Mouse (Mus musculus) midbrain, embryonic 11.5 days (tissue): ENCODE data around the gene Xk. TPM values are rescaled to one million over a fixed set of nuclear protein-coding genes. Genes with fewer than 3 reads are reported as not detected.

Experiments used
- polyA plus RNA-seq: library from polyadenylated mRNA; unstranded; fragments of >200 nt; fragmentation: Nextera tagmentation; extraction: Ambion mirVana; gene quantifications from 2 replicates; pipeline ENCODE4 v1.2.1, GENCODE M21; 2014

The Xk gene
- polyA plus RNA-seq, 1 experiment from 2014 or later = 2.9 TPM

Other genes starting within 250 kb of the Xk start
- gene Fthl17e, start 239.3 kb upstream of the Xk start, polyA plus RNA-seq = not detected in 2 replicates
- gene Fthl17f, start 209.7 kb upstream of the Xk start, polyA plus RNA-seq = not detected in 2 replicates
- gene 4930402K13Rik, start 168.2 kb upstream of the Xk start, polyA plus RNA-seq = not detected in 2 replicates
- gene Lancl3, start 72.9 kb upstream of the Xk start, polyA plus RNA-seq = 0.66 and 0.90 TPM in 2 replicates
- gene Gm14862, start 15.9 kb upstream of the Xk start, polyA plus RNA-seq = 0.72 TPM in 1 of 2 replicates, not detected in the other
- 0.46 TPM in 1 of 2 replicates, not detected in the other for gene H2al1m, start 11.0 kb downstream of the Xk start, polyA plus RNA-seq
- gene H2al1k, start 77.9 kb downstream of the Xk start, polyA plus RNA-seq = not detected in 2 replicates
- 1.1 and 1.4 TPM in 2 replicates for gene Cybb, start 215.0 kb downstream of the Xk start, polyA plus RNA-seq